Mouse (Mus musculus) large intestine, adult 2 months (tissue): ENCODE results near the gene Casc1. TPM values are rescaled to one million over a fixed set of nuclear protein-coding genes. Genes with fewer than 3 reads are reported as not detected.
"Not testable (repeated sequence)": the region's sequence is repeated elsewhere in the genome, so short reads cannot be mapped to it uniquely, and the experiment has no call there.

ENCODE experiments used
- DNase-seq: peaks from one replicate; pipeline ENCODE4 v3.0.0-alpha.2; 2012; ENCODE audit warnings: low read depth, low spot score
- WGBS: fragments of 180-500 bp; shearing (Covaris S2); methylation state at CpG from one replicate; pipeline ENCODE4 v1.1.7; 2018; 5-methylcytosine and 5-hydroxymethylcytosine counted together
- polyA plus RNA-seq: library from polyadenylated mRNA; depleted of rRNA; stranded (reverse); fragments of >200 nt; gene quantifications from 2 replicates; pipeline ENCODE4 v1.2.3, GENCODE M21; 2012; rRNA removed

The Casc1 gene
- polyA plus RNA-seq, 1 experiment = 0.19 TPM

GRCm38 (mm10) chr6:145145173-145145572, 65.6 kb downstream of the Casc1 start:
- WGBS = 26% methylated on average over 7 of the region's 7 CpGs
- DNase-seq = no peak

GRCm38 (mm10) chr6:145141827-145142226, 69.0 kb downstream of the Casc1 start:
- 91% methylated on average over 12 of the region's 12 CpGs for WGBS

GRCm38 (mm10) chr6:145140706-145141105, 70.1 kb downstream of the Casc1 start:
- 63% methylated on average over 11 of the region's 11 CpGs for WGBS
- DNase-seq = no peak

More at GRCm38 (mm10) chr6:145141827-145142226, 69.0 kb downstream of the Casc1 start:
- DNase-seq = no peak

- no peak for DNase-seq
- 81% methylated on average over 11 of the region's 11 CpGs for WGBS
Observed at GRCm38 (mm10) chr6:145139776-145140475, 70.9 kb downstream of the Casc1 start.

GRCm38 (mm10) chr6:145139236-145139635, 71.6 kb downstream of the Casc1 start:
- no peak for DNase-seq
- WGBS = 86% methylated on average over 13 of the region's 13 CpGs

GRCm38 (mm10) chr6:145136831-145137230, 74.0 kb downstream of the Casc1 start:
- WGBS = 89% methylated on average over 5 of the region's 5 CpGs
- no peak for DNase-seq

GRCm38 (mm10) chr6:145135804-145136203, 75.0 kb downstream of the Casc1 start:
- no peak for DNase-seq
- 25% methylated on average over 9 of the region's 9 CpGs for WGBS

- WGBS = 42% methylated on average over 3 of the region's 3 CpGs
- no peak for DNase-seq
Observed at GRCm38 (mm10) chr6:145135295-145135694, 75.5 kb downstream of the Casc1 start.

- not testable (repeated sequence) for DNase-seq
Observed at GRCm38 (mm10) chr6:145132969-145133368, 77.8 kb downstream of the Casc1 start.

GRCm38 (mm10) chr6:145131991-145132390, 78.8 kb downstream of the Casc1 start:
- DNase-seq = no peak

More at GRCm38 (mm10) chr6:145132969-145133368, 77.8 kb downstream of the Casc1 start:
- 91% methylated on average over 5 of the region's 5 CpGs for WGBS

GRCm38 (mm10) chr6:145129563-145129962, 81.2 kb downstream of the Casc1 start:
- 79% methylated on average over 4 of the region's 4 CpGs for WGBS
- DNase-seq = no peak

More at GRCm38 (mm10) chr6:145131991-145132390, 78.8 kb downstream of the Casc1 start:
- 76% methylated on average over 5 of the region's 5 CpGs for WGBS

GRCm38 (mm10) chr6:145127652-145128051, 83.2 kb downstream of the Casc1 start:
- 94% methylated on average over 3 of the region's 3 CpGs for WGBS
- DNase-seq = no peak

- 49% methylated on average over 7 of the region's 7 CpGs for WGBS
- no peak for DNase-seq
Observed at GRCm38 (mm10) chr6:145125591-145126113, 85.2 kb downstream of the Casc1 start.

Other genes starting within 250 kb of the Casc1 start
- gene Bcat1, start 134.8 kb downstream of the Casc1 start, polyA plus RNA-seq = 0.58 and 0.62 TPM in 2 replicates
- 12.4 and 19.6 TPM in 2 replicates for gene Lrmp, start 95.4 kb downstream of the Casc1 start, polyA plus RNA-seq
- gene Etfrf1, start 129 bp upstream of the Casc1 start, polyA plus RNA-seq = 4.5 and 6.0 TPM in 2 replicates
- 35.9 and 36.2 TPM in 2 replicates for gene Kras, start 39.2 kb upstream of the Casc1 start, polyA plus RNA-seq